Mouse (Mus musculus) frontal cortex, postnatal 36 days (tissue): ENCODE measurements around the gene Utf1.

Source experiments
- DNase-seq, 2 experiments: peaks; one replicate each; pipeline ENCODE4 v3.0.0; 2022; ENCODE audit warnings: low spot score in 2 of 2

The Utf1 gene

GRCm38 (mm10) chr7:139971436-139971835 is 27.8 kb downstream of the Utf1 start:
- no peak for DNase-seq

GRCm38 (mm10) chr7:139972923-139973331 is 29.3 kb downstream of the Utf1 start:
- DNase-seq = no peak

GRCm38 (mm10) chr7:139974307-139974706 is 30.7 kb downstream of the Utf1 start:
- no peak for DNase-seq

- no peak for DNase-seq
Measured at GRCm38 (mm10) chr7:139975471-139975870, 31.9 kb downstream of the Utf1 start.

- DNase-seq = peak; percentile 90 to 94
Measured at GRCm38 (mm10) chr7:139978278-139978892, 34.8 kb downstream of the Utf1 start, which contains the start of gene 6430531B16Rik. Gene 6430531B16Rik (minus strand): TSS chr7:139978755.

DNA sequence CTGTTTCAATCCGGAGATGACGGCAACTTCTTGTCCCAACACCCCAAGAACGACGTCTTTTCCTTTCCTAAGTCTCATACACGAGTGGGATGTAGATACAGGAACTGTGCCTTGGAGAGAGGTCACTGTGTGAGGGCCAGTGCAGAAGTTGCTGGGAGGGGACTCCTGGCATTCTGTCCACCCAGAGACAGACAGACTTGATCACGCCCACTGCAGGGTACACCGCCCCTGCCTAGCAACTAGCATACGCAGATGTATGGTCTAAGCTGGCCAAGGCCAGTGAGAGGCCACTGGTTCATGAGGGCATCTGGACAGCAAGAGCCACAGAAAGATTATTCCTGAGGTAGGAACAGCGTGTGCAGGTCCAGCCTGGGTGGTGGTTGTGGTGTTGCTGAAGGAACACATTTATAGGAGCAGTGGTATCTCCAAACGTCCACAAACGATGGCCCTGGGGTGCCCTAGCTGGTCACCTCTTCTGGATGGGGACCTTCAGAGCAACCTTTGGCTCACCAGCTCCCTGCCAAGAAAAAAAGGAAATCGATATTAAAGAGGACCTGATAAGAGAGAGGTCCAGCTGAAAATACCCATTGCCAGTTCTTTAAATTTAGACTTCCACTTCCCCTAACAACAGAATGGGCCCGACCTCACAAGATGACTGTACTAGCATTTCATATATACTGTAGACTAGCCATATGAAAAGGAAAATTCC is 35.6 kb downstream of the Utf1 start:
- peak in 1 of 2 experiments; percentile 26 for DNase-seq

DNA sequence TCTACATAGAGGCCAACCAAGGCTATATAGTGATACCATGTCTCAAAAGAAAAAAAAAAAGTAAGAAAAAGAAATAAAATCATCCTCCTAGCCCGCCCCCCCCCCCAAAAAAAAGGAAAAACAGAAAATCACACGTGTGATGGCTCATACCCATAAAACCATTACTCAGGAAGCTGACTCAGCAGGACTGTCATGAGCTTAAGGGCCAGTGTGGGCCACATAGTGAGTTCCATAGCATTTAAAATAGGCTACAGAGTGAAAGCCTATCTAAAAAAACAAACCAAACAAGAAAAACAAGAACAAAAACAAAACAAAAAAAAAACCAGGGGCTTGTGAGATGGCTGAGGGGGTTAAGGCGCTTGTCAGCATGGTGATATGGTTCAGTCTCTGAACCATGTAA is 37.2 kb downstream of the Utf1 start:
- no peak for DNase-seq

GRCm38 (mm10) chr7:139982058-139982457 is 38.5 kb downstream of the Utf1 start:
- no peak for DNase-seq

GRCm38 (mm10) chr7:139984505-139984904 is 40.9 kb downstream of the Utf1 start:
- no peak for DNase-seq

GRCm38 (mm10) chr7:139988272-139988671 is 44.7 kb downstream of the Utf1 start:
- no peak for DNase-seq

- no peak for DNase-seq
Measured at GRCm38 (mm10) chr7:139990864-139991394, 47.3 kb downstream of the Utf1 start.

DNA sequence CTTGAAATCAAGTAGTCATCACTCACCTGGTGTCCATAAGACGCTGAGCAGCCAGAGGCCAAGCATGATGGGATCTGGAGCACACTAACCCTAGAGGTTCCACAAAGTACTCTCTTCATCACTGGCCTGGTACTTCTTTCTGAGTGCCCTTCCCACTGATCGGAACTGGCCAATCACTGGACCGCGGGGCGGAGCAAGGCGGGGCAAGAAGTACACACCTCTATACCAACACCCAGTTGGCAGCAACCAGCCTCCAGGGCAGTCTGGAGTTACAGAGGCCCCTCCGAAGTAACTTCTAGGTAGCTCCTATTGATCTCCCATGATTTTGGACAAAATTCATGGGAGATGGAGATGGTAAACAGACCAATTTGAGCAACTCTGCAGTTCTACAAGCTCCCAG is 48.8 kb downstream of the Utf1 start, which contains the start of gene Adam8:
Gene Adam8, minus strand, starts transcription at position 157 of the 400 bp plus-strand sequence.
- no peak for DNase-seq

- DNase-seq = no peak
Measured at GRCm38 (mm10) chr7:139993532-139993931, 49.9 kb downstream of the Utf1 start.

- DNase-seq = no peak
Measured at GRCm38 (mm10) chr7:139994202-139994601, 50.6 kb downstream of the Utf1 start.

GRCm38 (mm10) chr7:139994676-139995075 is 51.1 kb downstream of the Utf1 start:
- DNase-seq = peak; percentile 71 to 83
